Mouse (Mus musculus): ENCODE data around the gene Bcl2l10. TPM values are rescaled to one million over a fixed set of nuclear protein-coding genes. Genes with fewer than 3 reads are reported as not detected.

Gene Bcl2l10
- total RNA-seq (2021) = not detected

DNA sequence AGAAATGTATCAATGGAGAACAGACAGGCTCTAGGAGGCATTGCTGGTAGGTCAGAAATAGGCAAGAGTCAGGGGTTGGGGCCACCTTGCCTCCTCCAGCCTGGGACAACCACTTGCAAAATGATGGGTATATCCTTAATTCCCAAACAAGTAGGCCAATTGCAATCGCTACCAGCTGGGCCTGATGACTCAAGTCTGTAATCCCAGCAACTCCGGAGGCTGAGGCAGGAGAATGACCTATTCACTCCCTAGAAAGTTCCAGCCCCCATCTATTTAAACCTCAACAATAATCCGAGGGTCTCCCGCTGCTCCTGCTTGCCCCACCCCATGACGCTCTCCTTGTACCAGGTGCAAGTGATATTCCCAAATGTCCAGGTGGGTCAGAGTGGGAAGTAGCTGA, at the start of gene Bcl2l10:
Gene Bcl2l10, plus strand, starts transcription at position 301 of the 400 bp plus-strand sequence.
- intact Hi-C loops (cut with DNase I) = no loop called here
- DNase-seq (ENCODE audit: low spot score in 2 of 2) = no peak

DNA sequence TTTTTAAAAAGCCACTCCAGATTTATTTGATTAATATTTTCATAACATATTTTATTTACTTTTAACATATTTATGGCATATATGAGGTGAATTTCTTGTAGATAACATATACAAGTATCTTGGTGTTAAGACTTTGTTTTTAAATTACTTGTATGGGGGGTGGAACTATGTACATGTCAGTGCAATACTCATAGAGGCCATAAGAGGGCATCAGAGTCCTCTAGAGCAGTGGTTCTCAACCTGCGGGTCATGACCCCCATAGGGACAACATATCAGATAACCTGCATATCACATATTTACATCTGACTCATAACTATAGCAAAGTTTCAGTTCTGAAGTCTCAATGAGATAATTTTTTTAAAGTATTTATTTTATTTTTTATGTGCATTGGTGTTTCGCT, 48.2 kb upstream of the Bcl2l10 start:
- intact Hi-C loops (cut with DNase I) = no loop called here

GRCm38 (mm10) chr9:75303033-75303432, 44.5 kb upstream of the Bcl2l10 start:
- intact Hi-C loops (cut with DNase I) = no loop called here
- DNase-seq (ENCODE audit: low spot score in 2 of 2) = no peak

More for the DNA sequence above, 48.2 kb upstream of the Bcl2l10 start:
- no peak for DNase-seq (ENCODE audit: low spot score in 2 of 2)

DNA sequence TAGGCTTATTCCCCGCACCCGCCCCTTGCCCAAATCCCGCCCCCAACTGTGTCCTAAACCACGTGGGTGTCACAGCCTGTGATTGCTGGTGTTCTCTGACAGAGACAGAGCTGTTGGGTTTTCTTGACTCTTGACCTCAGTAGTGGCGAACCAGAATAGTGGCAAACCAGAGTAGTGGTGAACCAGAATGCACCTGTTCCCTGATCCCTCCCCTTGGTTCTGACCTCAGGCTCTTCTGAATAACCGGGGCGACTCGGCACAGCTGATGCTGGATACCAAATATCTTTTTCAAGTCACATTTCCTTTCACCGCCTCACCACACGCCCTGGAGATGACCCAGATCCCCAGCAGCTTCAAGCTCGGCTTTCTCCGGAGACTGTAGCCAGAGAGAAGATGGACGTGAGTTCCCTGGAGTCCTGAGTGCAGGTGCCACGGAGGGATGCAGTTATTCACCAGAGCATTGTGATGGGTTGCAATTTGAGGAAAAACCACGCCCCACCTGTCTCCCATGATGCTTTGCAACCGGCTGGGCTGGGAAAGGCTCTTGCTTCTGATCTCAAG, 43.8 kb upstream of the Bcl2l10 start:
- DNase-seq (ENCODE audit: low spot score in 2 of 2) = no peak
- intact Hi-C loops (cut with DNase I) = no loop called here

- no peak for DNase-seq (ENCODE audit: low spot score in 2 of 2)
- intact Hi-C loops (cut with DNase I) = no loop called here
These were observed 43.3 kb upstream of the Bcl2l10 start for GRCm38 (mm10) chr9:75304286-75304685.

DNA sequence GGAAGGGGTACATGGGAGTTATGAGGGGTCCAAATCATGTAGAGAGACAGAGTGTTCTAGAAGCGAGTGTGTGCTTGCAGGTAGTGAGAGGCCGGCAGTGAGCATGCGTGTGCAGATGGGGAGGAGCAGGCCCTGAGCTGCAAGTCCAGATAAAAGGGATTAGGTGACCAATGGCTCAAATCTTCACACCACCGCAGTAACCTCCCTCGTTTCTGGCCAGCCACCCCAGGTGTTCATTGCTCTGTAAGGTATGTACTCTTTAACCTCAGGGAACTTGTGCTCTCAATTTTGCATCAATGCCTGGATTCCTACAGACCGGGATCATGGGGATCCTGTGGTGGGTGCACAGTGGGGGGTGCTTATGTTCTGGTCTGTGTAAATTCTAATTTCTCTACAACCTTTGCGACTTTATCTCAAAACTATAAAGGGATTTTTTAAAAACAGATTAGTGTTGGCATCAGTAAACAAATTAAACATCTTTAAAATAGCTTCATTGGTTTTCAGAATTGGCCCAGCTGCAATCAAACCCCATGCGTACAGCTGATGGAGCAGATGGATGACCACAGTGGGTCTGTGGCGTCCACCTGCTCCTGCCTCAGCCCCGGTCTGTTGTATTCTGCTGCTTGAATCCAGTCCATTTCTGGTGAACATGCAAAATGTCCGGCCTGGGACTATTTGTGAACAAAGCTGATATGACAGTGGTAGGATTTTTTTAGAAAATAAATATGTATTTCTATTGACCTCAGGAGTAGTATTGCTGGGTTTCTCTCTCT, 41.2 kb upstream of the Bcl2l10 start, which contains the start of gene Gnb5:
Gene Gnb5, plus strand, starts transcription at position 163 of the 773 bp plus-strand sequence.
- no peak for DNase-seq (ENCODE audit: low spot score in 2 of 2)

DNA sequence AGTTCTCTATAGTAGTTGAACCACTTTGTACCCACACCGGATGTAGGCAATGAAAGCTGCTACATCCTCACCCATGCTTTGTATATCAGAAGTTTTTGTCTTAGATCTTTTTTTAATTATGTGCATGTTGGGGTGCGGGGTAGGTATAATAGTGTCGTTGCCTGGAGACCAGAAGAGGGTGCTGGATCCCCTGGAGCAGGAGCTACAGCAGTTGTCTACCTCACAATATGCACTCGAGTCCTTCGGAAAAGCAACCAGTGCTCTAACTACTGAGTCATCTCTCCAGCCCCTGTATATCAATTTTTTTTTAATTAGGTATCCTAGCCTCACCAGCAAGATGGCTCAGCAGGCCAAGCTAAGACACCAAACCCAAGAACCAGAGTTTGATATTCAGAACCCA, 40.5 kb upstream of the Bcl2l10 start:
- no peak for DNase-seq (ENCODE audit: low spot score in 2 of 2)
- intact Hi-C loops (cut with DNase I) = no loop called here

More for the DNA sequence above, 41.2 kb upstream of the Bcl2l10 start, which contains the start of gene Gnb5:
- intact Hi-C loops (cut with DNase I) = no loop called here

- intact Hi-C loops (cut with DNase I) = no loop called here
These were observed 38.9 kb upstream of the Bcl2l10 start for GRCm38 (mm10) chr9:75308621-75309020.

DNA sequence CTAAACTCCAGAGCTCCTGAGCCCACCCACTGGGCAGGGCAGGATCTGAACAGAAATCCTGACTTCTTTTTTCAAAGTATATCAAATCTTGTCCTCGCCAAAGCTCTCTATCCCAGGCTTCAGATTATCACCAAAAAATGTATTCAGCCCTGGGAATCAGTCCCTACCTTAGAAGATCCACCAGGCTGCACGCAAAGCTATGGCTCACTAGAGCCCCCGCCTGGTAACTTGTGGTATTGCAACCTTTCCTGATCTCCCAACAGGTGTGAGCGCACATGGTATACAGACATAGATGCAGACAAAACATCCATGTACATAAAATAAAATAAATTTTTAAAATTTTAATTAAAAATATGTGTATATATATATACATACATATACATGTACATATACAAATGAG, 35.5 kb upstream of the Bcl2l10 start:
- peak; percentile 70 to 76 for DNase-seq (ENCODE audit: low spot score in 2 of 2)
- intact Hi-C loops (cut with DNase I) = no loop called here

More at GRCm38 (mm10) chr9:75308621-75309020, 38.9 kb upstream of the Bcl2l10 start:
- no peak for DNase-seq (ENCODE audit: low spot score in 2 of 2)

GRCm38 (mm10) chr9:75313138-75313831, 34.3 kb upstream of the Bcl2l10 start:
- no peak for DNase-seq (ENCODE audit: low spot score in 2 of 2)

DNA sequence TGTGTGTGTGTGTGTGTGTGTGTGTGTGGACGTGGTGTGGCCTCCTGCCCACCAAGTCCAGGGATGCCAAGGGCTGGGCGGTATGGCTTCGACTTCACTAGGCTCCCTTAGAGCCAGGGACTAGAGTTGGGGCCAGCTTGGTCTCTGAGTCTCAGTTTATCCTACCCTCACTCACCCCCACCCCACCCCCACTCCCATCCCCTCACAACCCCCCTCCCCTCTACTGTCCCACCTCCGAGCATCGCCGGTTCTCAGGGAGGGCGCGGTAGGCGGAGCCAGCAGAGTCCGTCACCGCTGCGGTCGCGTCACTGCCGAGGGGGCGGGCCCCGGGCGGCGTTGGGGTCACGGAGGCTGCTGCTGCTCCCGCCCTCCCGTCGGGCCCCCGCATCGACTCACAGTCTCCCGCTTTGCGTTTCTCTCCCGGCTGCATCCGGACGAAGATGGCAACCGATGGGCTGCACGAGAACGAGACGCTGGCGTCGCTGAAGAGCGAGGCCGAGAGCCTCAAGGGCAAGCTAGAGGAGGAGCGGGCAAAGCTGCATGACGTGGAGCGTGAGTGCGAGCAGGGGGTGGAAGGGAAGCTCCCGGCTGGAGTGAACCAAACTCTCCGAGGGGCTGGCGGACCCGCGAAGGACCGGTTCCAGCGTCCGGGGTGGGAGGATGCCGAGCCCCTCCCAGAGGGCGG, 33.6 kb upstream of the Bcl2l10 start:
- peak; percentile 88 to 91 for DNase-seq (ENCODE audit: low spot score in 2 of 2)
- intact Hi-C loops (cut with DNase I) = no loop called here

More at GRCm38 (mm10) chr9:75313138-75313831, 34.3 kb upstream of the Bcl2l10 start:
- intact Hi-C loops (cut with DNase I) = no loop called here

DNA sequence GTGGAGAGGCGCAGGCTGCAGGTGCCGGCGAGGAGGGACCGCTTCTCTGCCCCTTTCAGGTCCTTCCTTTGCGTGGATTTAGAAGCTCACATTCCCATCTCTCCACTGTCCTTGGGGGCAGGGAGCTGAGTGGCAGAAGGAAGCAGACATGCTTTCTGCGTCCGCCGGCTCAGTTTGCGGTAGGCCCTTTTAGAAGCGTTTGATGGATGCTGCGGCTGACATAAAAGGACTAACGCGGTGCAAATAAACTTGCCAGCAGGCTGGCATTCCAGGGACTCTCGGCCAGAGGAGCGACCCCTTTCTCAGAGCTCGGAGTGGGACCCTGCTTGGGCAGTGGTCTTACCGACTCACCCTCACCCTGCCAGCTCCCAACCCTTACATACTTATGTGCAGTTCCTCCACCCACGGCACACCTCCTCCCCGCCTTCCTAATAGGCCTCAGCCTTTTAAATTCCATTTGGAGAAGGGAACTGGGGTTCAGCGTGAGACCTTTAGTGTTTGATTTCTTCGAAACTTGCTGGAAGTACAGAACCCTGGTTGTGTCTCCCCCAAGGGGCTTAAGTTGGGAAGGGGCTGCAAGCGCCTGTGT, 32.9 kb upstream of the Bcl2l10 start:
- intact Hi-C loops (cut with DNase I) = no loop called here
- DNase-seq (ENCODE audit: low spot score in 2 of 2) = no peak

GRCm38 (mm10) chr9:75315238-75315637, 32.3 kb upstream of the Bcl2l10 start:
- no peak for DNase-seq (ENCODE audit: low spot score in 2 of 2)
- intact Hi-C loops (cut with DNase I) = no loop called here

DNA sequence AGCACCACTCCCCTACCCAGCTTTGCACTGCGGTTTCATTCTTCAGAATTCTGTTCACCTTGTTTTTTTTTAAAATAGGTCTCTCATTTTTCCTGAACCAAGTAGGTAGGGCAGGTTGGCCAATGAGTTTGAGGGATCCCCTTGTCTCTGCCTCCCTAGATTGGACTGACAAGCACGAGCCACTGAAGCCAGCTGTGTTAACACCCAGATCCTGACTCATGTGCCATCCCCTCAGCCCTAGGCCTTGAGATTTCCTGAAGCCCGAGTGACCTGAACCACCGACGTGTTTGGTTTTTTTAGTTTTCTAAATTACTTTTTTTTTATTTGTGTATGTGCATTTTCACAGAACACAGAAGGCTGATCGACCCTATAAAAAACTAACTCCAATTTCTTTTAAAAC, 30.8 kb upstream of the Bcl2l10 start:
- DNase-seq (ENCODE audit: low spot score in 2 of 2) = no peak
- intact Hi-C loops (cut with DNase I) = no loop called here

DNA sequence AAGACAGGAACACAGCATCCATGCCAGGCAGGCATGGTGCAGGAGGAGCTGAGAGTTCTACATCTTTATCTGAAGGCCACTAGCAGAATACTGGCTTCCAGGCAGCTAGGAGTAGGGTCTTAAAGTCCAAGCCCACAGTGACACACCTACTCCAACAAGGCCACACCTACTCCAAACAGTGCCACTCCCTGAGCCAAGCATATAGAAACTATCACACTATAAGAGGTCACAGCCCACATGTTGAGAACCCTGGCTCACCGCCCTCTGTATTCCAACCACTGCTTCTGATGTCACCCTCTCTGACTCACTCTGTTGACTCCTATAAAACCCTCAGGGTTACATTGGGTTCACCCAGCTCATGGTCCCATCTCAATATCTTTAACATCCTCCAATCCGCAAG, 29.4 kb upstream of the Bcl2l10 start:
- intact Hi-C loops (cut with DNase I) = no loop called here
- no peak for DNase-seq (ENCODE audit: low spot score in 2 of 2)

GRCm38 (mm10) chr9:75319365-75319764, 28.2 kb upstream of the Bcl2l10 start:
- intact Hi-C loops (cut with DNase I) = no loop called here

DNA sequence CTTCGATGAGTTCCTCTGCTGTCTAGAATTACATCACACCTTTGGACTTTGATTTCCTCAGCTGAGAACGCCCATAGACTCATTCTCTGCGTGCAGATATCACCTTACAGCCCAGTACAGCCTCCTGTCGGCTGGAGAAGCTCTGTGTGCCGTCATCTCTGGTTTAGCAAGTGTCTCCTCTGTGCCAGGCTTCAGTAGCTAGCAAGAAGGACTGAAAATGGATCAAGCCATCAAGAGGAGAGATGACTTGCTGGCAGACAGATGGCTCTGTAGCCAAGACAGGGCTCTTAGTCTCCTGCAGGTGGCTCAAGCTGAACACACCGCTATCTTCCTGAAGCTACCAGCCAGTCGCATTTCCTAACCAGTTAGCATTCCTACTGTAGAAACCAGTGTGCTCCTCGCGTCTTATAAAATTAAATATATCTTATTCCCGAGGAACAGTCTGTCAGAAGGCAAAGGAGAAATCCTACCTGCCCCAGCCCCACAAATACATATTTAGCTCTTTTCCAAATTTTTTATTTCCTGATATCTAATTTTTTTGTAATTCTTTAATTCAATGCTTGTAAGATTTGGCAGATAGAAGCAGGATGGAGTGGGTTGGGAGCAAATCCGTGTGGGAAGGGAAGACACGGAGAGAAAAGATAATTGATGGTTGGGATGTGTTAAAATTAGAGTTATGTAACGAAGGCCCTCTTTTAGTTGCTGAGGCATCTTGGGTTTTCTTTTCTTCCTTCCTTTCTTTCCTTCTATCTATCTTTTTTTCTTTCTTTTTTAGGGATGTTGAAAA, 25.3 kb upstream of the Bcl2l10 start:
- peak; percentile 44 for DNase-seq (ENCODE audit: low spot score in 2 of 2)
- intact Hi-C loops (cut with DNase I) = loop anchor here (5.0 kb wide), 1 partner anchor 90 kb away; the partner anchor contains the start of gene Mapk6

More at GRCm38 (mm10) chr9:75319365-75319764, 28.2 kb upstream of the Bcl2l10 start:
- no peak for DNase-seq (ENCODE audit: low spot score in 2 of 2)

DNA sequence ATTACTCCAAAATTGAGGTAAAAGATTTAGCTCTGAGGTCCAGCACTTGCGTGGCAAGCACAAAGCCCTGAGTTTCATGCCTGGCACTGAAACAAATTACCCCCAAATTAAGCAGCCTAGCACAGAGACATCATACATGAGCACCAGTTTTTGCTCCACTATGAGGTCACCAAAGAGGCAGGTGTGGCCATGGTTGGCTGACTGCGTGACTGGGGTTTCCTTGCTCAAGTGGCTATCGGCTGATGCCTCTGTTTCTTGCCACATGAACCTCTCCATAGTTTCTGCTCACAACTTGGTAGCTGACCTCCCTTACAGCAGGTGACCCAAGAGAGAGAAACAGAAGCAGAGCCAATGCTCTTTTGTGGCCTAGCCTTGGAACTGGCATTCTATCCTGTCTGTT, 19.5 kb upstream of the Bcl2l10 start:
- intact Hi-C loops (cut with DNase I) = no loop called here

GRCm38 (mm10) chr9:75330821-75331220, 16.7 kb upstream of the Bcl2l10 start:
- peak; percentile 43 to 59 for DNase-seq (ENCODE audit: low spot score in 2 of 2)
- intact Hi-C loops (cut with DNase I) = no loop called here

More for the DNA sequence above, 19.5 kb upstream of the Bcl2l10 start:
- no peak for DNase-seq (ENCODE audit: low spot score in 2 of 2)
